Mouse (Mus musculus) lung, adult 2 months (tissue): Measurements from ENCODE around the gene Ganab. TPM values are rescaled to one million over a fixed set of nuclear protein-coding genes. Genes with fewer than 3 reads are reported as not detected.
"Not testable (repeated sequence)": the region's sequence is repeated elsewhere in the genome, so short reads cannot be mapped to it uniquely, and the experiment has no call there.

Experiments used
- DNase-seq: peaks from one replicate; pipeline ENCODE4 v3.0.0; 2022
- H3K4me1 ChIP-seq: fragments of 200-500 bp; 2 replicates; pipeline ENCODE4 v1.6.1; 2011; ENCODE audit warnings: low read length; ENCODE audit not compliant: control insufficient read depth, insufficient read depth
- H3K4me3 ChIP-seq: fragments of 200-500 bp; replicated peaks from 2 replicates; pipeline ENCODE3; 2011; ENCODE audit warnings: low read depth, mild to moderate bottlenecking, control low read depth, low read length; ENCODE audit errors: extremely low read depth
- CTCF ChIP-seq: fragments of 200-500 bp; IDR thresholded peaks from 2 replicates; pipeline ENCODE4 v1.5.1; 2011; ENCODE audit warnings: mild to moderate bottlenecking, low read length, control low read depth; ENCODE audit not compliant: insufficient read depth
- POLR2A ChIP-seq: fragments of 200-500 bp; IDR thresholded peaks from 2 replicates; pipeline ENCODE4 v1.6.1; 2011; ENCODE audit warnings: low read depth, mild to moderate bottlenecking, control low read depth, low read length, borderline replicate concordance; ENCODE audit errors: extremely low read depth
- WGBS: fragments of 180-500 bp; shearing (Covaris S2); methylation state at CpG from one replicate; pipeline ENCODE4 v1.1.7; 2018; 5-methylcytosine and 5-hydroxymethylcytosine counted together
- polyA plus RNA-seq: library from polyadenylated mRNA; depleted of rRNA; stranded (reverse); fragments of >200 nt; gene quantifications from 2 replicates; pipeline ENCODE4 v1.2.3, GENCODE M21; 2012

Gene Ganab
- polyA plus RNA-seq, 1 experiment: 124 TPM

GRCm38 (mm10) chr19:8888511-8889385 is 9.1 kb upstream of the Ganab start, which contains the start of the genes 1810009A15Rik and Gm49416:
Gene 1810009A15Rik (plus strand): TSS chr19:8888853.
Gene Gm49416 (plus strand): TSS chr19:8888926.
- under 1% methylated on average over 58 of the region's 58 CpGs for WGBS
- H3K4me3 ChIP-seq: peak within 1 kb of the TSS; percentile 96
- H3K4me1 ChIP-seq: peaks cover 3% of the 10 kb centered on the region; the same call in 1 of the 2 replicates
- TF ChIP-seq CTCF (no peak), POLR2A (no peak; the same call in 1 of the 2 replicates)
- peak; percentile 90 for DNase-seq

DNA sequence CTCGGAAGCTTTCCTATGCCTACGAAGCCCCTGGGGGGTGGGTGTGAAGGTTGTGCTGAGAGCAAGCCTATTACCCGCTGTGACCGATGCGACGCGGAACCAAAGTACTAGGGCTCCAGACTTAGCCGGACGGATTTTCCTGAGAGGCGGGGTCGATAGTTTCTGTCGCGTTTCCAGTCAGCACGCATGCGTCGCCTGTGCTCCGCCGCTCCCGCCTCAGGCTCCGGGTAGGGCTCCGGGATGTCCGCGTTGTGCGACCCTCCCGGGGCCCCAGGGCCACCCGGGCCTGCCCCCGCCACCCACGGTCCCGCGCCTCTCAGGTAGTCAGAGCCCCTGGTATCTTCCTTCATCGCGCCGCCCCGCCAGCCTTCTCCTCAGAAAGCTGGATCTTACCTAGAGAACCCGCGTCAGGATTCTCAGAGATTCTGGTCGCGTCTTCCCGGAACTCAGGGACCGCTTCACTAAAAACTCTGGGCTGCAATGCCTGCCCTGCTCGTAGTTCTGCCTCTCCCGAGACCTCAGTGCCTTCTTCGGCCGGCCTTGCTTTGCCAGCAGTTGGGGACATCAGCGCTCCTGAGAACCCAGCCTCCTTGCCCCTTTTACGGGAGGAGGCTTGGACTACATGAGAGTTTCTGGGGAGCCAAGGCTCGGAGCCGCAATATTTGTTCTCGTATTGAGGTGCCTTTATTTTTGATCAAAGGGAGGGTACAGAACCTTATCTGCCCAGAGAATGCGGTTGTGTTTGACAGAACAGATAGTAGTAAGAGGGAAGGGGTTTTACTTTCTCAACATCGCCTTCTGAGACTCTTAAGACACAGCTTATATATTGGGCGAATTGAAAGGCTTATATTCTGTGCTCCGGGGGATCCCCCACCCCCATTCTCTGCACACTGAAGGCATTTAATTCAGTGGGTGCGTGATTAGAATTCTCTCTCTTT is 4.8 kb upstream of the Ganab start, which contains the start of gene Ints5:
TSS of gene Ints5 (plus strand) at position 177 of the 938 bp plus-strand sequence.
- Histone ChIP-seq H3K4me1 (peaks cover 4% of the 10 kb centered on the region; the same call in 1 of the 2 replicates), H3K4me3 (peak within 1 kb of the TSS; percentile 87)
- TF ChIP-seq POLR2A: peak; percentile 84; the same call in 1 of the 2 replicates
- no peak for TF ChIP-seq CTCF
- WGBS: 1% methylated on average over 54 of the region's 54 CpGs
- peak; percentile 79 for DNase-seq

DNA sequence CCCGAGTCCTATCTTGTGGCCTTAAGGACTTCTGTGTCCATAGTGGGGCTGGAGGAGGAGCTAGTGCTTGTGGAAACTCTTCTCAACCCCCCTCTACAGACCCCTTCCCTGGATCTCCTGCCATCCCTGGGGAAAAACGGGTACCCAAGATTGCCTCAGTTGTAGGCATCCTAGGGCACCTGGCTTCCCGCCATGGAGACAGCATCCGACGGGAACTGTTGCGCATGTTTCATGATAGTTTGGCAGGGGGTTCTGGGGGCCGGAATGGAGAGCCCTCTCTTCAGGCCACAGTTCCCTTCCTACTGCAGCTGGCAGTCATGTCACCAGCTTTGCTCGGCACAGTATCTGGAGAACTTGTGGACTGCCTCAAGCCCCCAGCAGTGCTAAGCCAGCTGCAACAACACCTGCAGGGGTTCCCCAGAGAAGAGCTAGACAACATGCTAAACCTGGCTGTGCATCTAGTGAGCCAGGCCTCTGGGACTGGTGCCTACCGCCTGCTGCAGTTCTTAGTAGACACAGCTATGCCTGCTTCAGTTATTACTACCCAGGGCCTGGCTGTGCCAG is 2.4 kb upstream of the Ganab start:
- Histone ChIP-seq H3K4me3 (no peak overlapping the region), H3K4me1 (peaks cover 9% of the 10 kb centered on the region; the same call in 1 of the 2 replicates)
- TF ChIP-seq POLR2A (no peak), CTCF (no peak)
- WGBS: 82% methylated on average over 9 of the region's 9 CpGs
- no peak for DNase-seq

- WGBS: 77% methylated on average over 5 of the region's 5 CpGs
- H3K4me3 ChIP-seq, DNase-seq: not testable (repeated sequence)
Observed at GRCm38 (mm10) chr19:8896231-8896630, 1.6 kb upstream of the Ganab start.

GRCm38 (mm10) chr19:8897211-8897864 is 533 bp upstream of the Ganab start:
- DNase-seq: peak; percentile 23
- H3K4me1 ChIP-seq, H3K4me3 ChIP-seq: not testable (repeated sequence)
- 16% methylated on average over 21 of the region's 21 CpGs for WGBS
- 0 out of 2 replicates have a peak, but pooled peaks have one; percentile 13 for TF ChIP-seq POLR2A

More at GRCm38 (mm10) chr19:8896231-8896630, 1.6 kb upstream of the Ganab start:
- not testable (repeated sequence) for H3K4me1 ChIP-seq

GRCm38 (mm10) chr19:8898576-8898975 is 705 bp downstream of the Ganab start:
- no peak for TF ChIP-seq CTCF
- DNase-seq: no peak
- H3K4me1 ChIP-seq: peaks cover 9% of the 10 kb centered on the region; the same call in 1 of the 2 replicates
- peak overlapping the region; percentile 97 for H3K4me3 ChIP-seq
- WGBS: under 1% methylated on average over 13 of the region's 13 CpGs

GRCm38 (mm10) chr19:8899079-8899478 is 1.2 kb downstream of the Ganab start:
- Histone ChIP-seq H3K4me1 (peaks cover 9% of the 10 kb centered on the region; the same call in 1 of the 2 replicates), H3K4me3 (no peak overlapping the region)
- DNase-seq: no peak
- WGBS: 27% methylated on average over 3 of the region's 3 CpGs
- TF ChIP-seq POLR2A: no peak
- no peak for TF ChIP-seq CTCF

DNA sequence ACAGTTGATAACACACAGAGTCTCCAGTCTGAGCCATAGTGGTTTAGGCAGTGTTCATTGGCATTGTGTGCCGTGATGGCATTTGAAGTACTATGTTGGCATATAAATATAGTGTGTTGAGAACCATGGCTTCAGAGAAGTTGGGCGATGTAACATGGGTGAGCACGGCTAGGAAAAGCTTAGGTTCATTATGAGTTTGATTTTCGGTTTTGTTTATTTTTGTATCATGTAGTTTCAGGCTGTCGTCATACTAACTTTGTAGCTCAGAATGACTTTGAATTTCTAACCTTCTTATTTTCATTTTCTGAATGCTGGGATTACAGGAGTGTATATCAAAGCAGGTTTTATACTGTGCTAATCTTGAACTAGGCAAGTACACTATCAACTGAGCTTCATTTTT is 5.5 kb downstream of the Ganab start:
- H3K4me3 ChIP-seq: no peak overlapping the region
- H3K4me1 ChIP-seq: peaks cover 5% of the 10 kb centered on the region; the same call in 1 of the 2 replicates
- no peak for DNase-seq
- TF ChIP-seq CTCF: no peak
- no peak for TF ChIP-seq POLR2A
- 89% methylated on average over 5 of the region's 5 CpGs for WGBS

GRCm38 (mm10) chr19:8908531-8908930 is 10.7 kb downstream of the Ganab start:
- no peak for DNase-seq
- 91% methylated on average over 6 of the region's 6 CpGs for WGBS
- Histone ChIP-seq H3K4me3 (no peak overlapping the region), H3K4me1 (no peaks in the 10 kb centered on the region)
- no peak for TF ChIP-seq POLR2A
- no peak for TF ChIP-seq CTCF
